Mouse (Mus musculus): ENCODE measurements around the gene Tnk2. TPM values are rescaled to one million over a fixed set of nuclear protein-coding genes. Genes with fewer than 3 reads are reported as not detected.

The Tnk2 gene
- polyA plus RNA-seq (2012; fragmentation: generic; extraction: Trizol) = 35.0 TPM

DNA sequence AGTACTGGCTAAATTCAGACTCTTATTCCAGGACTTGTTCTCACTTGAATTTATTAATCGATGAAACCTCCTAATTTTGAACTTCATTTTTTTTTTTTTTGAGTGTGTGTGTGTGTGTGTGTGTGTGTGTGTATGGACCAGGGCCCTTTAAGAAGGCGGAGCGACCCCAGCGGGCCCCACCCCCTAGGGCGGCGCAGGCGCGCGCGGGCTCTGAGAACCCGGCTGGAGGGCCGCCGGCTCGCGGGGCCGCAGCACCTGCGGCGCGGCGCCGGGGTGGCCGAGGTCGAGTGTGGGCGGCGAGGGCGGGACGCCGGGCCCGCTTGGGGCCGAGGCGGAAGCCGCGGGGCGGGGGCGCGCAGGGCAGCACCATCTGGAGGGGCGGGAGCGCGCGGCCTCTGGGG lies at the start of gene Tnk2:
Gene Tnk2 (plus strand): TSS at position 214 of the 401 bp plus-strand sequence.
- Histone ChIP-seq H3K27me3 (ENCODE audit: control insufficient read depth, insufficient read depth, insufficient read length) (no peaks in the 10 kb centered on the region), H3K4me2 (ENCODE audit: low read depth) (peak within 1 kb of the TSS; percentile 79), H3ac (ENCODE audit: control insufficient read depth, insufficient read length) (peak within 1 kb of the TSS; percentile 86), H3K4me3 (peak within 1 kb of the TSS; percentile 25), H3K36me3 (ENCODE audit: control insufficient read depth, insufficient read depth) (no peaks in the 10 kb centered on the region), H3K79me2 (ENCODE audit: control insufficient read depth, insufficient read depth) (peaks cover 28% of the 10 kb centered on the region)
- TF ChIP-seq MYOG (IDR thresholded peaks at IDR 0.05; ENCODE audit: control insufficient read depth in 1 of 3, insufficient read depth in 1 of 3, insufficient read length in 2 of 3, low read depth in 2 of 3) (peak in 2 of 3 experiments; percentile 5 to 40), MYOD1 (IDR thresholded peaks at IDR 0.05; ENCODE audit: control insufficient read depth in 1 of 3, insufficient read length in 2 of 3, low read depth in 2 of 3) (peak in 2 of 3 experiments; percentile 37 to 70), POLR2AphosphoS2 (IDR thresholded peaks at IDR 0.05; ENCODE audit: insufficient read length, low read depth) (peak; percentile 39), POLR2A (IDR thresholded peaks at IDR 0.05; ENCODE audit: insufficient read length, low read depth) (peak; percentile 74), REST (IDR thresholded peaks at IDR 0.05; ENCODE audit: insufficient read depth, insufficient read length) (no peak), TCF3 (IDR thresholded peaks at IDR 0.05; ENCODE audit: insufficient read length, low read depth) (no peak)

DNA sequence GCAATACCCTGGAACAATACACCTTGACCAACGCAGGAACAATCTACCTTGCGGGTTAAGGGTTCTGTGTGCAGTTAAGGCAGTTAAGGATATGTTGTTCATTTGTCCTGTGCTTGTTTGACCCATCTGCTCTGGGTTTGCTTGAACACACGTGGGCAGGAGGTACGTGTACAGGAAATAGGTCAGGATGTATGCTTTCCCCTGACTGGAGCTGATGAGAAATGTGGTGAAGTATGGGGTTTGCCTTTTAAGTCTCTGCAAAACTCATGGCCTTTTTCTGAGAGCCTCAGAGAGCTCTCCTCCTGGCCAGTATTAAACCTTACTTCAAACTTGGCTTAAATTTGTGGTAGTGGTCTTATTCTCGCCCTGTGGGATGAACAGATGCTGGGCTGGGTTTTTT lies 49.8 kb upstream of the Tnk2 start:
- Histone ChIP-seq H3K36me3 (ENCODE audit: control insufficient read depth, insufficient read depth) (no peaks in the 10 kb centered on the region), H3K27me3 (ENCODE audit: control insufficient read depth, insufficient read depth, insufficient read length) (peaks cover 39% of the 10 kb centered on the region), H3K4me3 (no peak overlapping the region), H3ac (ENCODE audit: control insufficient read depth, insufficient read length) (no peak overlapping the region), H3K4me2 (ENCODE audit: low read depth) (no peak overlapping the region), H3K79me2 (ENCODE audit: control insufficient read depth, insufficient read depth) (no peaks in the 10 kb centered on the region)
- TF ChIP-seq E2F4 (IDR thresholded peaks at IDR 0.05; ENCODE audit: insufficient read depth) (no peak), TCF3 (IDR thresholded peaks at IDR 0.05; ENCODE audit: insufficient read length, low read depth) (no peak), MYOD1 (IDR thresholded peaks at IDR 0.05; ENCODE audit: control insufficient read depth in 1 of 3, insufficient read length in 2 of 3, low read depth in 2 of 3) (no peak), REST (IDR thresholded peaks at IDR 0.05; ENCODE audit: insufficient read depth, insufficient read length) (no peak), MYOG (IDR thresholded peaks at IDR 0.05; ENCODE audit: control insufficient read depth in 1 of 3, insufficient read depth in 1 of 3, insufficient read length in 2 of 3, low read depth in 2 of 3) (no peak), MAX (IDR thresholded peaks at IDR 0.05; ENCODE audit: low read depth) (no peak), TCF12 (IDR thresholded peaks at IDR 0.05; ENCODE audit: insufficient read depth, poor library complexity, severe bottlenecking) (no peak), USF1 (IDR thresholded peaks at IDR 0.05; ENCODE audit: low read depth) (no peak), POLR2AphosphoS2 (IDR thresholded peaks at IDR 0.05; ENCODE audit: insufficient read length, low read depth) (no peak), SRF (IDR thresholded peaks at IDR 0.05; ENCODE audit: control insufficient read depth, insufficient read length, low read depth) (no peak), CEBPB (IDR thresholded peaks at IDR 0.05; ENCODE audit: insufficient read depth, poor library complexity, severe bottlenecking) (no peak), POLR2A (IDR thresholded peaks at IDR 0.05; ENCODE audit: insufficient read length, low read depth) (no peak)

DNA sequence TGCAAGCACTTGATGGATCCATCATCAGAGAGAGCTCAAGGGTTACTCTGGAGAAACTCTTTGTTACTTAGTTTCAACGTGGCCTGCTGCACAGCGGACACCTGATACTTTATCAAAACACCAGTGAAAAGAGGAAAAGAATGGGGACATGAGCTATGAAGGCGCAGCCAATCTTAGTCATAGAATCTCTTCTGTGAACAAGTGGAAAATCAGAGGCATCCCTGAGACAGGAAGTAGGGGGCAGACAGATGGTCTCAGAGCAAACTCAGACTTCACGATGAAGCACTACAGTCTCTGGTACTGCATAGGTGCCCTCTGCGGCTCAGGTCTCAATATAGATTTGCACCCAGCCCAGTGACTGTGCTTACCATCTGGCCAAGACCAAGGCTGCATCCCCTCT lies 49.0 kb upstream of the Tnk2 start:
- TF ChIP-seq TCF12 (IDR thresholded peaks at IDR 0.05; ENCODE audit: insufficient read depth, poor library complexity, severe bottlenecking) (no peak), TCF3 (IDR thresholded peaks at IDR 0.05; ENCODE audit: insufficient read length, low read depth) (no peak), USF1 (IDR thresholded peaks at IDR 0.05; ENCODE audit: low read depth) (no peak), SRF (IDR thresholded peaks at IDR 0.05; ENCODE audit: control insufficient read depth, insufficient read length, low read depth) (no peak), MYOG (IDR thresholded peaks at IDR 0.05; ENCODE audit: control insufficient read depth in 1 of 3, insufficient read depth in 1 of 3, insufficient read length in 2 of 3, low read depth in 2 of 3) (no peak), MYOD1 (IDR thresholded peaks at IDR 0.05; ENCODE audit: control insufficient read depth in 1 of 3, insufficient read length in 2 of 3, low read depth in 2 of 3) (no peak), CEBPB (IDR thresholded peaks at IDR 0.05; ENCODE audit: insufficient read depth, poor library complexity, severe bottlenecking) (no peak), POLR2A (IDR thresholded peaks at IDR 0.05; ENCODE audit: insufficient read length, low read depth) (no peak), E2F4 (IDR thresholded peaks at IDR 0.05; ENCODE audit: insufficient read depth) (no peak), MAX (IDR thresholded peaks at IDR 0.05; ENCODE audit: low read depth) (no peak), REST (IDR thresholded peaks at IDR 0.05; ENCODE audit: insufficient read depth, insufficient read length) (no peak), POLR2AphosphoS2 (IDR thresholded peaks at IDR 0.05; ENCODE audit: insufficient read length, low read depth) (no peak)
- Histone ChIP-seq H3ac (ENCODE audit: control insufficient read depth, insufficient read length) (no peak overlapping the region), H3K79me2 (ENCODE audit: control insufficient read depth, insufficient read depth) (no peaks in the 10 kb centered on the region), H3K4me2 (ENCODE audit: low read depth) (no peak overlapping the region), H3K4me3 (no peak overlapping the region), H3K27me3 (ENCODE audit: control insufficient read depth, insufficient read depth, insufficient read length) (peaks cover 34% of the 10 kb centered on the region), H3K36me3 (ENCODE audit: control insufficient read depth, insufficient read depth) (no peaks in the 10 kb centered on the region)

DNA sequence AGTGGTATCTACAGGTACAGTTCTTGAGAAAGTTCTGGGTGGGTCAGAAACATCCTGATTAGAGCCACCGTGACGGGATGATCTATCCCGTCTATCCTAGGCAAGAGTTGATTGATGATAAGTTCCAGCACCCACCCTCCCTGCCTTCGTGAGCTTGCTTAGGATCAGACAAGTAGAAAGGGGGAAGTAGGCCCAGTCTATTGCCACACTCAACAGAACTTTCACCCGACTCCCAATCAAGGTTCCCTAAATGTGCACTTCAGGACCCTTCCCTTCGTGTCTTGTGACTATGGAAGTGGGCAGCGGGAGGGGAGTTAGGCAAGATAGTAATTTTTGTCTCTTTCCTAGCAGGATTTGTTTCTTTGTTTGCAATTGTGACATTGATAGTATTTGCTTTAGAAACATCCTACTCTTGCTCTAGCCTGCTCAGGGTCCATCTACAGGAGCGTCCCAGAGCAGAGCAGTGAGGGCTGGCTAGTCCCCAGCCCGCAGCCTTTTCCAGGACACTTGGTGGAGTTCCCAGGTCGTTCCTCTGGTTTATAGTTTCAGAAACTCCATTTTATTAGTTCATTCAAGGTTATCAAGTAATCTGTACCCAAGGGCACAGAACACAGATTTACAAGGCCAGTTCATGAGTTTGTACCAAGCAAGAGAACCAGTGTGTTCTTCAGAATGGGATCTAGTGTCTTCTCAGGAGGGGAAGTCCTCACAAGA lies 48.4 kb upstream of the Tnk2 start:
- no peak overlapping the region for H3K4me3 ChIP-seq
- H3ac ChIP-seq (ENCODE audit: control insufficient read depth, insufficient read length) = no peak overlapping the region
- TF ChIP-seq MYOG (IDR thresholded peaks at IDR 0.05; ENCODE audit: control insufficient read depth in 1 of 3, insufficient read depth in 1 of 3, insufficient read length in 2 of 3, low read depth in 2 of 3) = no peak
- TF ChIP-seq POLR2A (IDR thresholded peaks at IDR 0.05; ENCODE audit: insufficient read length, low read depth) = no peak
- no peak for TF ChIP-seq TCF12 (IDR thresholded peaks at IDR 0.05; ENCODE audit: insufficient read depth, poor library complexity, severe bottlenecking)
- no peak for TF ChIP-seq USF1 (IDR thresholded peaks at IDR 0.05; ENCODE audit: low read depth)
- no peak for TF ChIP-seq TCF3 (IDR thresholded peaks at IDR 0.05; ENCODE audit: insufficient read length, low read depth)
- TF ChIP-seq SRF (IDR thresholded peaks at IDR 0.05; ENCODE audit: control insufficient read depth, insufficient read length, low read depth) = no peak
- no peak for TF ChIP-seq CEBPB (IDR thresholded peaks at IDR 0.05; ENCODE audit: insufficient read depth, poor library complexity, severe bottlenecking)
- no peak for TF ChIP-seq POLR2AphosphoS2 (IDR thresholded peaks at IDR 0.05; ENCODE audit: insufficient read length, low read depth)
- no peak for TF ChIP-seq MYOD1 (IDR thresholded peaks at IDR 0.05; ENCODE audit: control insufficient read depth in 1 of 3, insufficient read length in 2 of 3, low read depth in 2 of 3)
- no peak for TF ChIP-seq MAX (IDR thresholded peaks at IDR 0.05; ENCODE audit: low read depth)
- no peak for TF ChIP-seq REST (IDR thresholded peaks at IDR 0.05; ENCODE audit: insufficient read depth, insufficient read length)
- TF ChIP-seq E2F4 (IDR thresholded peaks at IDR 0.05; ENCODE audit: insufficient read depth) = no peak
- H3K27me3 ChIP-seq (ENCODE audit: control insufficient read depth, insufficient read depth, insufficient read length) = peaks cover 31% of the 10 kb centered on the region
- no peaks in the 10 kb centered on the region for H3K79me2 ChIP-seq (ENCODE audit: control insufficient read depth, insufficient read depth)
- H3K36me3 ChIP-seq (ENCODE audit: control insufficient read depth, insufficient read depth) = no peaks in the 10 kb centered on the region
- H3K4me2 ChIP-seq (ENCODE audit: low read depth) = no peak overlapping the region

Data from myocyte (in vitro differentiated cells).